Mouse (Mus musculus) CD4-positive helper T cell, adult 2 months (primary cell): ENCODE data around the gene Vapb.
A peak's percentile ranks its signal among the peaks of the same experiment; 100 is the strongest.
"Not testable (repeated sequence)": the region's sequence is repeated elsewhere in the genome, so short reads cannot be mapped to it uniquely, and the experiment has no call there.

Experiments used
- DNase-seq: peaks from one replicate; pipeline ENCODE4 v3.0.0-alpha.2; 2012; ENCODE audit warnings: low read depth, missing footprints, low spot score

The Vapb gene

GRCm38 (mm10) chr2:173737222-173737989 lies at the start of gene Vapb:
TSS of gene Vapb (plus strand) at chr2:173737511.
- DNase-seq, result peak; percentile 98

- no peak for DNase-seq
These were observed 47.5 kb upstream of the Vapb start for GRCm38 (mm10) chr2:173689835-173690234.

GRCm38 (mm10) chr2:173691748-173692147 lies 45.6 kb upstream of the Vapb start:
- DNase-seq, result no peak

- no peak for DNase-seq
These were observed 44.6 kb upstream of the Vapb start for GRCm38 (mm10) chr2:173692693-173693092.

GRCm38 (mm10) chr2:173698850-173699249 lies 38.5 kb upstream of the Vapb start:
- DNase-seq, result no peak

- no peak for DNase-seq
These were observed 35.0 kb upstream of the Vapb start for GRCm38 (mm10) chr2:173702096-173702866.

- DNase-seq, result no peak
These were observed 34.5 kb upstream of the Vapb start for GRCm38 (mm10) chr2:173702867-173703237.

GRCm38 (mm10) chr2:173705827-173706551 lies 31.3 kb upstream of the Vapb start:
- no peak for DNase-seq

GRCm38 (mm10) chr2:173707626-173708025 lies 29.7 kb upstream of the Vapb start:
- not testable (repeated sequence) for DNase-seq

GRCm38 (mm10) chr2:173710193-173710592 lies 27.1 kb upstream of the Vapb start:
- no peak for DNase-seq

GRCm38 (mm10) chr2:173712656-173713055 lies 24.7 kb upstream of the Vapb start:
- DNase-seq, result no peak

GRCm38 (mm10) chr2:173713241-173713640 lies 24.1 kb upstream of the Vapb start:
- DNase-seq, result no peak

GRCm38 (mm10) chr2:173714620-173715218 lies 22.6 kb upstream of the Vapb start:
- no peak for DNase-seq

GRCm38 (mm10) chr2:173716966-173717365 lies 20.3 kb upstream of the Vapb start:
- no peak for DNase-seq

GRCm38 (mm10) chr2:173719115-173719514 lies 18.2 kb upstream of the Vapb start, which contains the start of gene 1700010B08Rik:
TSS of gene 1700010B08Rik (plus strand) at chr2:173719415.
- DNase-seq, result not testable (repeated sequence)

GRCm38 (mm10) chr2:173722251-173722857 lies 15.0 kb upstream of the Vapb start:
- DNase-seq, result no peak

GRCm38 (mm10) chr2:173724382-173724781 lies 12.9 kb upstream of the Vapb start:
- DNase-seq, result no peak

GRCm38 (mm10) chr2:173724940-173725807 lies 12.1 kb upstream of the Vapb start:
- DNase-seq, result no peak

- DNase-seq, result no peak
These were observed 11.5 kb upstream of the Vapb start for GRCm38 (mm10) chr2:173725819-173726218.

GRCm38 (mm10) chr2:173730444-173730966 lies 6.8 kb upstream of the Vapb start:
- DNase-seq, result no peak
